Mouse (Mus musculus) gastrocnemius, adult 2 months (tissue): Measurements from ENCODE around the gene Fam166a. TPM values are rescaled to one million over a fixed set of nuclear protein-coding genes. Genes with fewer than 3 reads are reported as not detected.

ENCODE experiments used
- DNase-seq: peaks from one replicate; pipeline ENCODE4 v3.0.0; 2022
- H3K27ac ChIP-seq: fragments of 200-600 bp; 2 replicates; pipeline ENCODE4 v1.8.1; 2022; ENCODE audit warnings: mild to moderate bottlenecking
- H3K4me3 ChIP-seq: fragments of 200-600 bp; 2 replicates; pipeline ENCODE4 v1.8.1; 2022; ENCODE audit warnings: mild to moderate bottlenecking, moderate library complexity
- CTCF ChIP-seq: fragments of 200-600 bp; IDR thresholded peaks from 2 replicates; pipeline ENCODE4 v1.8.1; 2022; ENCODE audit warnings: antibody characterized with exemption, mild to moderate bottlenecking, moderate library complexity
- intact Hi-C: fragments of 180-260 bp; cut with DNase I; formaldehyde crosslinking; loops from one replicate; pipeline ENCODE4 v1.15.1; 2025
- total RNA-seq, 2 experiments: library from RNA; stranded (reverse); gene quantifications; 2 replicates each; pipeline ENCODE4 v1.2.3; 2021

The Fam166a gene
- total RNA-seq, 2 experiments from 2014 or later: not detected

- Histone ChIP-seq H3K4me3 (peak overlapping the region; percentile 61), H3K27ac (peak overlapping the region; percentile 98)
- intact Hi-C loops: loop anchor here (1.0 to 5.0 kb wide), 3 partner anchors 27 to 64 kb away; partner anchors contain the start of gene Tmem203
- peak; percentile 73 for TF ChIP-seq CTCF
- DNase-seq: peak; percentile 91
Measured at GRCm38 (mm10) chr2:25228431-25228889, 9.9 kb downstream of the Fam166a start.

DNA sequence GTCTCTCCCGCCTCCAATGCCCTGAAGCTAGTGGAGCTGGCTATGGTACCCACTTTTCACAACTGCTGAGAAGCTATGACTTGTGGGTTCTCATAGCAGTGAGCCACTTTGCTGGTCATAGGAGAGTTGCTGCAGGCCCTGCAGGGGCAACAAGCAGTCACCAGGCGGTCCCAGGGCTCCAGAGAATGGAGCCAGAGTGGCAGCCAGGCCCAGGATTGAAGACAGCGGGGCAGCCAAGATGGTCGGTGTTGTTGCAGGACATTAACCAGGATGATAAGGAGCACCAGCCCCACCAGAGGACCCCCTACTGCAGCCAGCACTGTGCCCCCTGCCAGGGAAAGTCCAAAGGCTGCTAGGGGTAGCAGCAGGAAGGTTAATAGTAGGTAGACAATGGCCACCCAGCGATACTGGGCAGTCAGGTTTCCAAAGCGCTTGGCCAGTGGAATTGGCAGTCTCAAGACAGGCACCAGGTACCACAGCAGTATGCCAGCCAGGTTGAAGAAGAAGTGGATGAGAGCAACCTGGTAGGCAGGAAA lies 10.5 kb downstream of the Fam166a start:
- Histone ChIP-seq H3K4me3 (peak overlapping the region; percentile 61), H3K27ac (peak overlapping the region; percentile 98)
- DNase-seq: no peak
- no peak for TF ChIP-seq CTCF
- intact Hi-C loops: loop anchor here (1.0 to 5.0 kb wide), 3 partner anchors 26 to 63 kb away; partner anchors contain the start of gene Tmem203

- Histone ChIP-seq H3K4me3 (no peak overlapping the region), H3K27ac (peak overlapping the region; percentile 98; the same call in 1 of the 2 replicates)
- intact Hi-C loops: loop anchor here (5.0 kb wide), 1 partner anchor 63 kb away; no protein-coding TSS in a partner anchor
- TF ChIP-seq CTCF: no peak
- DNase-seq: no peak
Measured at GRCm38 (mm10) chr2:25229582-25229981, 11.0 kb downstream of the Fam166a start.

DNA sequence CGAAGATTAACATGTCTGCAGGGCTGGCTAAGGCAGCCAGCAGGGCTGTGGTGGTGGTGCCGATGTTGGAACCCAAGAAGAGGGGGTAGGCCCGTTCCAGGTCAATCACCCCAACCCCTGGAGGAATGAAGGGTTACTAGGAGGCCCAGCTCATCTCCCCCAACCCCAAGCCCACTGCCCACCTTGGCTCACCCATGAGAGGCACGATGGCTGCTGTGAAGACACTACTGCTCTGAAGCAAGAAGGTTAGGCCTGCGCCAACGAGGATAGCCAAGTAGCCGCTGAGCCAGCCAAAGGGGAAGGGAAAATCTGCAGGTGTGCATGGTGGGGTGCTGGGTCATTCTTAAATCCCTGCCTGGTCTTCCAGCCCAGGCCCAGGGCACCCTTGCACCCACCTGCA lies 12.0 kb downstream of the Fam166a start:
- no peak for TF ChIP-seq CTCF
- intact Hi-C loops: no loop called here
- Histone ChIP-seq H3K4me3 (no peak overlapping the region), H3K27ac (no peak overlapping the region)
- DNase-seq: no peak

DNA sequence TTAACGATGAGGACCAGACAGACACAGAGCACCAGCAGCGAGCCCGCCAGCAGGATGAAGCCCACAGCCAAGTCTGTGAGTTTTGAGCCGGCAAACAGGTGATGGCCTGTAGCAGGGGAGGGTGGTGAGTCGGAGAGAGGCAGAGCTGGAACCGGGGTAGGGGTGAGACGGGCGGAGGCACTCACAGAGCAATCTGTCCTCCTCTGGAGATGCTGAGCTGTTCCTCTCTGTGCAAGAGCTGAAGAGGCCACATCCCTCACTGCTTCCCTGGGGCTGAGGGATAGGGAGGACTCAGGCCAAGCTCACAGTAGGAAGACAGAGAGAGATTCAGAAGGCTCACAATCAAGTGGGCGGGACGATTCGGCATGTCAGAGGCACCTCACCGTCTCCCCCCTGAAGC lies 12.5 kb downstream of the Fam166a start:
- no peak overlapping the region for H3K27ac ChIP-seq
- DNase-seq: no peak
- H3K4me3 ChIP-seq: no peak overlapping the region
- no peak for TF ChIP-seq CTCF
- intact Hi-C loops: no loop called here

GRCm38 (mm10) chr2:25233421-25233820 lies 14.9 kb downstream of the Fam166a start:
- no peak for DNase-seq
- Histone ChIP-seq H3K4me3 (no peak overlapping the region), H3K27ac (no peak overlapping the region)
- TF ChIP-seq CTCF: no peak
- intact Hi-C loops: no loop called here

- intact Hi-C loops: no loop called here
- no peak for DNase-seq
- no peak within 1 kb of the TSS for H3K4me3 ChIP-seq
- no peak within 1 kb of the TSS for H3K27ac ChIP-seq
- TF ChIP-seq CTCF: no peak
Measured at GRCm38 (mm10) chr2:25234050-25234449, 15.5 kb downstream of the Fam166a start, which contains the start of gene Slc34a3. Gene Slc34a3 (minus strand): TSS chr2:25234364.

GRCm38 (mm10) chr2:25234551-25235220 lies 16.1 kb downstream of the Fam166a start:
- no peak overlapping the region for H3K4me3 ChIP-seq
- no peak overlapping the region for H3K27ac ChIP-seq
- intact Hi-C loops: no loop called here
- DNase-seq: no peak
- TF ChIP-seq CTCF: no peak

GRCm38 (mm10) chr2:25236614-25237013 lies 18.1 kb downstream of the Fam166a start, which contains the start of gene Rnf224:
Gene Rnf224 (minus strand): TSS chr2:25236787.
- no peak for DNase-seq
- Histone ChIP-seq H3K4me3 (no peak within 1 kb of the TSS), H3K27ac (no peak within 1 kb of the TSS)
- TF ChIP-seq CTCF: no peak
- intact Hi-C loops: no loop called here

DNA sequence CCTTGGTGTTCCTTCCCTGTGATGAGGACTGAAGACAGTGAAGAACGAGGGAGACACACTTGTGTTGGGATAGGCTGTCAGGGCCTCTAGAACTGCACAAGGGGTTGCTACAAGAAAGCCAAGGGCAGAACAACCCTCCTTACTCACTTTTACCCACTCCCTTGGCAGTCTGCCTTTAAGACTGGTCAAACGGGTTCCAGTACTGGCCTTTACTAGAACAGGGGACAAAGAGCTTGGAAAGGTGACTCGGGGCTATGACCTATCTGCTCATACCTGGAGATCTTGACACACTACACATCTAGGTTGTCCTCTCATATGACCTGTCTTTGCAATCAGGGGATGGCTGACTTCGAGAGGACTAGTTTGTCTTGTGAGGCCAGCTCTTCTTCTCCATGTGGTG lies 19.0 kb downstream of the Fam166a start:
- TF ChIP-seq CTCF: no peak
- no peak for DNase-seq
- Histone ChIP-seq H3K27ac (no peak overlapping the region), H3K4me3 (no peak overlapping the region)
- intact Hi-C loops: no loop called here

DNA sequence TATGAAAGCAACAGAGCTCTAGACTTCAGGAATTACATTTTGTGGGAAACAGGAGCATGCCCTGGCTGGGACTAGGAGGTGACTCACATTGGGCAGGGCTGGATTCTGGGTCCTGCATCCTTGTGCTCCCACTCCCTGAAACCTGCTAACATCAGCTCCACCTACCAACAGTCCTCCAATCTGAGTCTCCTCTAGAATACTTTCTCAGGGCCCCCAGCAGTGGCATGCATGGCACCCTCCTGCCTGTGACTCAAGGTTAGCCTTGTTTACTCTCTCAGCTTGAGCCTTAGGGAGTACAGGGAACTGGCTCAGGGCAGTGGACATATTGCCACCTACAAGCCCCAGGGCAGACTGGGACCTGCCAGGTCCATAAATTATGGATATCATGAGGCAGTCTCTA lies 19.6 kb downstream of the Fam166a start:
- H3K27ac ChIP-seq: no peak overlapping the region
- no peak overlapping the region for H3K4me3 ChIP-seq
- intact Hi-C loops: no loop called here
- TF ChIP-seq CTCF: no peak
- DNase-seq: no peak

GRCm38 (mm10) chr2:25239766-25240165 lies 21.2 kb downstream of the Fam166a start:
- Histone ChIP-seq H3K4me3 (no peak overlapping the region), H3K27ac (no peak overlapping the region)
- no peak for TF ChIP-seq CTCF
- no peak for DNase-seq
- intact Hi-C loops: no loop called here

DNA sequence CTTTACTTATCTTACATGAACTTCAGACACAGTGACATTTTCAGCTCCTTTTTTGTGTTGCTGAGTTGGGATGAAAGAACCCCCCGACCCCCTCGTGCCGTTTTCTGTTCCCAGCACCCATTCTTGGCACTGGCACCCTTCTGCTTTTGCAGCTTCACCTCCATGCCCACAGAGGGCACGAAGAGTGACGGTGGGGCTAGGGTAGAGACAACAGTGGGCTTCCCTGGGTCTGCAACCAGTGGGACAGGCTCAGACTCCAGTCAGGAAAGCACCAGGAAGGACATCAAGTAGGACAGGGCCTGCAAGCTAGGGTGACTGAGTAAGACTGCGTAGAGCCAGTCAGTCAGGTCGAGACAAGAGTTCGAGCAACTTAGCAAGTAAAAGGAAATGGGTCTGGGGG lies 21.8 kb downstream of the Fam166a start:
- intact Hi-C loops: no loop called here
- no peak for DNase-seq
- H3K27ac ChIP-seq: peak overlapping the region; percentile 71
- H3K4me3 ChIP-seq: peak overlapping the region; percentile 65
- no peak for TF ChIP-seq CTCF
